Mouse (Mus musculus) forebrain, embryonic 14.5 days (tissue): ENCODE results near the gene Rps16. TPM values are rescaled to one million over a fixed set of nuclear protein-coding genes. Genes with fewer than 3 reads are reported as not detected.

Source experiments
- ATAC-seq: fragments of 200-750 bp; cut with Nextera tagmentation; 2 replicates; pipeline ENCODE4 v1.8.0; 2017; ENCODE audit warnings: mild to moderate bottlenecking, moderate library complexity
- DNase-seq: peaks from one replicate; pipeline ENCODE4 v3.0.0-alpha.2; 2015; ENCODE audit warnings: low spot score
- H3K27ac ChIP-seq: fragments of 300-500 bp; sonication (generic); 2 replicates; pipeline ENCODE4 v1.5.1; 2014; ENCODE audit warnings: low read depth, mild to moderate bottlenecking, control low read depth, low read length, moderate library complexity
- H3K27me3 ChIP-seq: fragments of 300-500 bp; sonication (generic); replicated peaks from 2 replicates; pipeline ENCODE4 v1.6.1; 2014; ENCODE audit warnings: low read length, control low read depth, mixed read lengths; ENCODE audit not compliant: control insufficient read depth, insufficient read depth
- H3K36me3 ChIP-seq: fragments of 300-500 bp; sonication (generic); 2 replicates; pipeline ENCODE4 v1.6.1; 2014; ENCODE audit warnings: low read length, control low read depth; ENCODE audit not compliant: control insufficient read depth, insufficient read depth
- H3K4me1 ChIP-seq: fragments of 300-500 bp; sonication (generic); 2 replicates; pipeline ENCODE4 v1.6.1; 2014; ENCODE audit warnings: antibody characterized with exemption, low read length, control low read depth; ENCODE audit not compliant: control insufficient read depth, insufficient read depth
- H3K4me2 ChIP-seq: fragments of 300-500 bp; sonication (generic); 2 replicates; pipeline ENCODE4 v1.6.1; 2014; ENCODE audit warnings: mild to moderate bottlenecking, control low read depth, low read length
- H3K4me3 ChIP-seq: fragments of 300-500 bp; sonication (generic); 2 replicates; pipeline ENCODE4 v1.5.1; 2014; ENCODE audit warnings: low read depth, low read length, control low read depth
- H3K9ac ChIP-seq: fragments of 300-500 bp; sonication (generic); 2 replicates; pipeline ENCODE4 v1.6.1; 2014; ENCODE audit warnings: mild to moderate bottlenecking, low read length, control low read depth, moderate library complexity
- H3K9me3 ChIP-seq: fragments of 300-500 bp; sonication (generic); replicated peaks from 2 replicates; pipeline ENCODE4 v1.6.1; 2016; ENCODE audit warnings: low read length, control low read depth, mixed read lengths; ENCODE audit not compliant: control insufficient read depth
- WGBS: fragments of 180-500 bp; shearing (Covaris S2); extraction: QIAGEN DNeasy Blood & Tissue Kit; methylation state at CpG from one replicate; pipeline ENCODE4 v1.1.7; 2014; 5-methylcytosine and 5-hydroxymethylcytosine counted together
- polyA plus RNA-seq: library from polyadenylated mRNA; unstranded; fragments of >200 nt; fragmentation: Nextera tagmentation; extraction: Ambion mirVana; gene quantifications from 2 replicates; pipeline ENCODE4 v1.2.1, GENCODE M21; 2014

Gene Rps16
- polyA plus RNA-seq, 1 experiment from 2014 or later: 750 TPM

DNA sequence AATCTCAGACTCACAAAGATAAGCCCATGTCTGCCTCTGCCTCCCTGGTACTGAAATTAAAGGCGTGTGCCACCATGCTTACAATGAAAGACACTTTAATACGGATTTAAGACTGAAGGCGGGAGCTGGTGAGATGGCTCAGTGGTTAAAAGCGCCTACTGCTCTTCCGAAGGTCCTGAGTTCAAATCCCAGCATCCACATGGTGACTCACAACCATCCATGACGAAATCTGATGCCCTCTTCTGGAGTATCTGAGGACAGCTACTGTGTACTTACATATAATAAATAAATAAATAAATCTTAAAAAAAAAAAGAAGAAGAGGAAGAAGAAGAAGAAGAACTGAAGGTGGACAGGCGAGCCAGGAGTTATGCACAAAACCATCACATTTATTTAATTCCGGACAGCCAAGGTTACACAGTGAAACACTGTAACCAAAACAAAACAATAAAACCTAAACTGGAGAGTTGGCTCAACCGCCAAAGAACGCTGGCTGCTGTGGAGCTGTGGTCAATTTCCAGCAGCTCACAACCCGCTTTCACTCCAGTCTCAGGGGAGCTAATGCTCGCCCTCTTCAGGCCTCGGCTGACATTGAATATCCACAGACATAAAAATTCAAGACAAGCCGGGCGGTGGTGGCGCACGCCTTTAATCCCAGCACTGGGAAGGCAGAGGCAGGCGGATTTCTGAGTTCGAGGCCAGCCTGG is 11.1 kb upstream of the Rps16 start:
- H3K27me3 ChIP-seq: no peaks in the 10 kb centered on the region
- H3K4me2 ChIP-seq: peak overlapping the region; percentile 84
- no peaks in the 10 kb centered on the region for H3K9me3 ChIP-seq
- 81% methylated on average over 19 of the region's 19 CpGs for WGBS
- peak overlapping the region; percentile 97; the same call in 1 of the 2 replicates for H3K9ac ChIP-seq
- H3K36me3 ChIP-seq: peaks cover 8% of the 10 kb centered on the region; the same call in 1 of the 2 replicates
- ATAC-seq (no peak), DNase-seq (peak; percentile 30)
- peak overlapping the region; percentile 91 for H3K4me3 ChIP-seq
- H3K4me1 ChIP-seq: 0 out of 2 replicates have a peak, but pooled peaks cover 4% of the 10 kb centered on the region
- H3K27ac ChIP-seq: peak overlapping the region; percentile 79

DNA sequence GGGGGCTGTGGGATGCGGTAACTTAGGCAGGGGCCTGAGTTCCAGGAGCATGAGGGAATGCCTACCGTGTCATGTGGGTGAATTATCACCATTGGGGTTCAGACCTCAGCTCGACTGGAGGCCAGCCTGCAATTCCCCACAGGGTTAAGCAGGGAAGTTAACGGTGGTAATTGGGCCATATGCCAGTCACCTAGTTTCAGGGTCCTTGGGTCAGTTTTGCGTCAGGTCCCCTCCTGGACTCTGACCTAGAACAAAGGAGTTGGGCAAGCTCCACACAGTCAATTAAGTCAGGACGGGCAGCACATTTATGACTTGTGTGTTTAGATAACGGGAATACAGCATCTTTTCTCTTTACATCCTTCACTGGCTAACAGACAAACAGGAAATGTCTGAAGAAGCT is 9.1 kb upstream of the Rps16 start:
- 0 out of 2 replicates have a peak, but pooled peaks cover 4% of the 10 kb centered on the region for H3K4me1 ChIP-seq
- no peaks in the 10 kb centered on the region for H3K27me3 ChIP-seq
- no peak overlapping the region for H3K4me3 ChIP-seq
- no peaks in the 10 kb centered on the region for H3K9me3 ChIP-seq
- no peaks in the 10 kb centered on the region for H3K36me3 ChIP-seq
- 48% methylated on average over 7 of the region's 7 CpGs for WGBS
- no peak overlapping the region for H3K27ac ChIP-seq
- DNase-seq: no peak
- no peak overlapping the region for H3K4me2 ChIP-seq
- no peak overlapping the region for H3K9ac ChIP-seq
- no peak for ATAC-seq

DNA sequence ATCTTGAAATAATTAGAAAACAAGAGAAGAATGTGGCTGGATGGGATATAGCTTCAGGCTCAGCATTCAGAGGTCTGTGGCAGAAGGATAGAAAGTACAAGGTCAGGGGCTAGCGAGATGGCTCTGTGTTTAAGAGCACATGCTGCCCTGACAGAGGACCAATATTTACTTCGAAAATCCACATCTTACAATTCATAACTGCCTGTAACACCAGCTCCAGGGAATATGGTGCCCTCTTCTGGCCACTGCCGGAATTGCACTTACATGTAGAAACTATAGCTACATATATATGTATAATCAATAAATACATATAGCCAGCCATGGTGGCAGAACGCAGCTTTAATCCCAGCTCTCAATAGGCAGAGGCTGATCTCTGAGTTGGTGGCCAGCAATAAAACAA is 5.8 kb upstream of the Rps16 start:
- H3K27ac ChIP-seq: no peak overlapping the region
- H3K4me1 ChIP-seq: peaks cover under 1% of the 10 kb centered on the region; the same call in 1 of the 2 replicates
- no peaks in the 10 kb centered on the region for H3K27me3 ChIP-seq
- peak; percentile 86 for DNase-seq
- ATAC-seq: peak; percentile 49; the same call in 1 of the 2 replicates
- 6% methylated on average over 4 of the region's 4 CpGs for WGBS
- H3K9ac ChIP-seq: no peak overlapping the region
- no peaks in the 10 kb centered on the region for H3K9me3 ChIP-seq
- H3K4me2 ChIP-seq: no peak overlapping the region
- no peaks in the 10 kb centered on the region for H3K36me3 ChIP-seq
- no peak overlapping the region for H3K4me3 ChIP-seq

DNA sequence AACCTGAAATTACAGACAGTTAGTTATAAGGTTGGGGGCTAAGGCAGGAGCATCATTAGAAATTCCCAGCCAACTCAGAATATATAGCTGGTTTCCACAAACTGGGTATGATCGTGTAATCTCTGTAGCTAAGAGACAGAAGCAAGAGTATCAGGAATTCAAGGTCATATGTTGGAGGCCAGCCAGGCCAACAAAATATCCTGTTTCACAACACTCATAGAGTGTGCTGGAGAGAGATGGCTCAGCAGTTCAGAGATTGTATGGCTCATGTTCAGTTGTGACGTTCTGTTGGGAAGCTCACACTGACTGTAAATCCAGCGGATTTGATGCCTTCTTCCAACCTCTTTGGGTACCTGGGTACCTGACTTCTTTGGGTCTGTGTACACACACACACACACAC is 2.7 kb upstream of the Rps16 start:
- WGBS: 87% methylated on average over 3 of the region's 3 CpGs
- Histone ChIP-seq H3K36me3 (peaks cover 8% of the 10 kb centered on the region), H3K9ac (no peak overlapping the region), H3K4me2 (no peak overlapping the region), H3K27me3 (no peaks in the 10 kb centered on the region), H3K4me3 (no peak overlapping the region), H3K4me1 (peaks cover 12% of the 10 kb centered on the region), H3K9me3 (no peaks in the 10 kb centered on the region), H3K27ac (no peak overlapping the region)
- DNase-seq: no peak
- no peak for ATAC-seq

DNA sequence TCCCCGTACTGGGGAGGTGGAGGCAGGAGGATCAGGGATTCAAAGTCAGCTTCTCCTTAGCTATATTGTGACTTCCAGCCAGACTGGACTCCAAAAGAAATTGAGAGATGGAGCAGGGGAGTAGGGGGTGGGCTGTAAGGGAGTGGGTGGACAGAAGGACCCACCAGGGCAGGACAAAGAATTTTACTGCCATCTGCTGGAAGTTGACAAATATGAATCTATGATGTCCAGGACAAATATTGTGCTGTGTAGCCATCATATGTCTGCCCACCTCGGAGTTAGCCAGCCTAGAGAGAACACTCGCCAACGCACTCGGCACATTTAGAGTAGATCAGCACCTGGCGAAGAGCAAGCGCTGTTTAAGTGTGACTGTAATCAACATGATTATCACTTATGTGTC is 1.9 kb upstream of the Rps16 start:
- no peak overlapping the region for H3K4me2 ChIP-seq

DNA sequence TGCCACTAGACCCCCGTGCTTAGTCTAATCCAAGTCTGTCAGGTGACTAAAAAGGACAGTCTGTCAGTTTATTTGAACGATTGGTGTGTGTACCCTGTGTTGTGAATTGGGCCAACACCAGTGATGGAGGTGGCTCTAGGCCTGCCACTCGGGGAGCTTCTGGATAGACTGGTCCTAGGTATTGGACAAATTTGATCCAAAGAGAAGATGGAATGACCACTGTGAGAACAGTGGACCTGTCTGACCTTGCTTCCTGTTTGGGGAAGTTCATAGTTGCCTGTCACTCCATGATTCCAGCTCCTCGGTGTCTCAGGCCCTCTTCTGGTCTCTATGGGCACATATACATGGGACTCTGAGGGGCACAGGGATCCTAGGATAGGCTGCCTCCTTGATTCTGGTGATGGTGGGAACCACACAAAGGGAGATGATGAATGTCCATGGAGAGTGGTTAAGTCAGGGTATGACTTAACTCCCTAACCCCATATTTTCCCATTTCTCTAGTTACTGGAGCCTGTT is 1.3 kb downstream of the Rps16 start:
- Histone ChIP-seq H3K27me3 (no peaks in the 10 kb centered on the region), H3K9me3 (no peaks in the 10 kb centered on the region), H3K4me1 (peaks cover 12% of the 10 kb centered on the region), H3K4me3 (peak overlapping the region; percentile 90), H3K36me3 (peaks cover 34% of the 10 kb centered on the region), H3K9ac (peak overlapping the region; percentile 94), H3K4me2 (peak overlapping the region; percentile 85), H3K27ac (no peak overlapping the region)
- no peak for DNase-seq
- 40% methylated on average over 4 of the region's 4 CpGs for WGBS
- no peak for ATAC-seq

More for the DNA sequence above, 1.9 kb upstream of the Rps16 start:
- DNase-seq (peak; percentile 31), ATAC-seq (no peak)
- Histone ChIP-seq H3K4me3 (no peak overlapping the region), H3K36me3 (peaks cover 17% of the 10 kb centered on the region), H3K27me3 (no peaks in the 10 kb centered on the region), H3K27ac (no peak overlapping the region), H3K9me3 (no peaks in the 10 kb centered on the region), H3K4me1 (peaks cover 12% of the 10 kb centered on the region), H3K9ac (no peak overlapping the region)
- WGBS: 89% methylated on average over 7 of the region's 7 CpGs

DNA sequence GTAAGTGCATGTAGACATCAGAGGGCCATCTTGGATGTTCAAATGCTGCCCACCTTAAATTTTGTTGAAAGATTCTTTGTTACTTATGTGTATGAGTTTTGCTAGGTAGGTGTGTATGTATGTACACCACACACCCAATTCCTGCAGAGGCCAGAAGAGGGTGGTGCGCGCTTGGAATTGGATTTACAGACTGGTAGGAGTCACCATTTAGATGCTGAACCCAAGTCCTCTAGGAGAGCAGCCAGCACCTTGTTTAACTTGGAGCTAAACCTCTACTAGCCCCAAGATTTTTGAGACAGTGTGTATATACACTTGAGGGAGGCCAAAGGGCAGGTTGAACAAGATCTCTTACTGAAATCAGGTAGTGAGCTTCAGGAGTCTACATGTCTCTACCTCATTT is 2.8 kb downstream of the Rps16 start:
- Histone ChIP-seq H3K27me3 (no peaks in the 10 kb centered on the region), H3K4me1 (peaks cover 15% of the 10 kb centered on the region), H3K36me3 (peaks cover 34% of the 10 kb centered on the region), H3K9me3 (no peaks in the 10 kb centered on the region), H3K27ac (no peak overlapping the region), H3K9ac (no peak overlapping the region), H3K4me3 (no peak overlapping the region), H3K4me2 (no peak overlapping the region)
- ATAC-seq: no peak
- WGBS: 96% methylated on average over 2 of the region's 2 CpGs
- no peak for DNase-seq

DNA sequence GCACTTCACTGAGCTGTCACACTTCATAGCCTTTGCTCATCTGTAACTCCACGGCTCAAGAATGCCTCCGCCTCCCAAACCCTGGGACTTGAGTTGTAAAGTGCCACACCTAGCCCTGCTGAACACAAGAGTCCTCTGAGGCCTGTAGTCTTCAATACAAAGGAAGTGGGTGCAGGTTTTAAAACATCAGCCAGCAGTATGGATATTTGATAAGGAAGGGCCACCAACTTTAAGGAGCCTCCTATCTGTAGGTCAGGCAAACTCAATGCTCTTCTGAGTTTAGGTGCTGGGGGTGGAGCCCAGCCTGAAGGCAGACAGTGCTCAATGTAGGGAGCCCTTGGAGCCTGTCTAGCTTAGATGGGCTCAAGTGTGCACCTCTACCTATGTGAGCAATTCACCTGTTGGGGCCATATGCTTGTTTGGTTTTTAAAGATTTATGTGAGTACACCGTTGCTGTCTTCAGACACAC is 3.7 kb downstream of the Rps16 start:
- H3K9ac ChIP-seq: no peak overlapping the region
- WGBS: 93% methylated on average over 3 of the region's 3 CpGs
- peaks cover 15% of the 10 kb centered on the region for H3K4me1 ChIP-seq
- no peaks in the 10 kb centered on the region for H3K27me3 ChIP-seq
- ATAC-seq (no peak), DNase-seq (no peak)
- H3K9me3 ChIP-seq: no peaks in the 10 kb centered on the region
- no peak overlapping the region for H3K27ac ChIP-seq
- peaks cover 36% of the 10 kb centered on the region for H3K36me3 ChIP-seq
- H3K4me2 ChIP-seq: no peak overlapping the region
- no peak overlapping the region for H3K4me3 ChIP-seq

DNA sequence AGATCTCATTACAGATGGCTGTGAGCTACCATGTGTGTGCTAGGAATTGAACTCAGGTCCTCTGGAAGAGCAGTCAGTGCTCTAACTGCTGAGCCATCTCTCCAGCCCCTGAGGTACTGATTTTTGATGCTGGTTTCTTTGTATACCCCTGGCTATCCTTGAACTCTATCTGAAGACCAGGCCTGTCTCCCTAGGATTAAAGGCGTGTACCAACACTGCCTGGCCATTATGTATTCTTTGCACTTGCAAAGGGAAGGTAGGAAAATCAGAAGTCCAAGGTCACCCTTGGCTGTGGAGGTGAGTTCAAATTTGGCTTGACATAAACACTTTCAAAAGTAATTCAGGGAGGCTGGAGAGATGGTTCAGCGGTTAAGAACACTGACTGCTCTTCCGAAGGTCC is 4.1 kb downstream of the Rps16 start:
- Histone ChIP-seq H3K27ac (no peak overlapping the region), H3K4me1 (peaks cover 15% of the 10 kb centered on the region), H3K4me3 (no peak overlapping the region), H3K9ac (no peak overlapping the region), H3K36me3 (peaks cover 41% of the 10 kb centered on the region), H3K4me2 (no peak overlapping the region), H3K9me3 (no peaks in the 10 kb centered on the region), H3K27me3 (no peaks in the 10 kb centered on the region)
- WGBS: 89% methylated on average over 3 of the region's 3 CpGs
- DNase-seq (no peak), ATAC-seq (no peak)
